8 mouse cellular contexts compared by ENCODE assay signal in genomic region chr4:149166215-149166946, GRCm38 (mm10). TPM values are rescaled to one million over a fixed set of nuclear protein-coding genes. Genes with fewer than 3 reads are reported as not detected.
DNase-seq lines count a peak whose midpoint lies in the region; ATAC-seq and TF ChIP-seq lines count a peak whose summit lies in the region.

Pgd (minus strand) TSS chr4:149166771.

- H3K4me1 ChIP-seq in bone marrow, adult 2 months (ENCODE audit: control insufficient read depth, insufficient read depth, low read length): peaks cover 4% of the 10 kb centered on the region
- H3K4me1 ChIP-seq in embryonic facial prominence, embryonic 15.5 days: peaks cover 11% of the 10 kb centered on the region
- no peaks in the 10 kb centered on the region for H3K4me1 ChIP-seq in kidney, embryonic 14.5 days (ENCODE audit: control insufficient read depth, insufficient read depth, low read length)
- peaks cover 17% of the 10 kb centered on the region for H3K4me1 ChIP-seq in limb, embryonic 15.5 days

- no peak for TF ChIP-seq CTCF in bone marrow, adult 2 months (IDR thresholded peaks at IDR 0.05; ENCODE audit: control insufficient read depth, insufficient read depth, low read length)

- peak within 1 kb of the TSS; percentile 67 for H3K9ac ChIP-seq in embryonic facial prominence, embryonic 15.5 days
- peak within 1 kb of the TSS; percentile 81 for H3K9ac ChIP-seq in kidney, embryonic 14.5 days (ENCODE audit: low read depth, low read length)
- H3K9ac ChIP-seq in limb, embryonic 15.5 days: peak within 1 kb of the TSS; percentile 88

- peaks cover 26% of the 10 kb centered on the region; the same call in 1 of the 2 replicates for H3K36me3 ChIP-seq in embryonic facial prominence, embryonic 15.5 days
- peaks cover 31% of the 10 kb centered on the region; the same call in 1 of the 2 replicates for H3K36me3 ChIP-seq in kidney, embryonic 14.5 days (ENCODE audit: control insufficient read depth, insufficient read depth, low read length)
- peaks cover 32% of the 10 kb centered on the region for H3K36me3 ChIP-seq in limb, embryonic 15.5 days

- TF ChIP-seq POLR2A in bone marrow, adult 2 months (IDR thresholded peaks at IDR 0.05; ENCODE audit: borderline replicate concordance, control insufficient read depth, low read depth, low read length): peak; percentile 97

- H3K4me2 ChIP-seq in embryonic facial prominence, embryonic 15.5 days (replicated peaks): peak within 1 kb of the TSS; percentile 62
- peak within 1 kb of the TSS; percentile 85 for H3K4me2 ChIP-seq in kidney, embryonic 14.5 days (replicated peaks; ENCODE audit: low read depth, low read length)
- H3K4me2 ChIP-seq in limb, embryonic 15.5 days: peak within 1 kb of the TSS; percentile 86

- no peaks in the 10 kb centered on the region for H3K27me3 ChIP-seq in embryonic facial prominence, embryonic 15.5 days
- no peaks in the 10 kb centered on the region for H3K27me3 ChIP-seq in kidney, embryonic 14.5 days (ENCODE audit: control insufficient read depth, insufficient read depth, low read length)
- H3K27me3 ChIP-seq in limb, embryonic 15.5 days: no peaks in the 10 kb centered on the region

- ATAC-seq in embryonic facial prominence, embryonic 15.5 days (ENCODE audit: insufficient number of reproducible peaks, low FRiP score, low TSS enrichment, low read depth): peak; percentile 99
- peak; percentile 99 for ATAC-seq in kidney, embryonic 14.5 days (ENCODE audit: low FRiP score, low TSS enrichment)
- peak; percentile 98 for ATAC-seq in limb, embryonic 15.5 days (ENCODE audit: insufficient number of reproducible peaks, low FRiP score, low TSS enrichment, low read depth)

- H3K27ac ChIP-seq in bone marrow, adult 2 months (ENCODE audit: control insufficient read depth, insufficient read depth, low read depth, low read length, poor library complexity): peak within 1 kb of the TSS; percentile 95
- H3K27ac ChIP-seq in embryonic facial prominence, embryonic 15.5 days (replicated peaks): peak within 1 kb of the TSS; percentile 88
- peak within 1 kb of the TSS; percentile 77 for H3K27ac ChIP-seq in kidney, embryonic 14.5 days (ENCODE audit: low read depth, low read length)
- peak within 1 kb of the TSS; percentile 89 for H3K27ac ChIP-seq in limb, embryonic 15.5 days

- DNase-seq in 416B (ENCODE audit: low read depth): peak; percentile 98
- DNase-seq in heart, adult 9 months (ENCODE audit: low spot score in 2 of 2): peak; percentile 97 to 98
- DNase-seq in monocyte, adult 2 months (ENCODE audit: low read depth in 1 of 2, low spot score in 2 of 2): peak; percentile 84 to 89
- DNase-seq in spleen, postnatal 36 days (ENCODE audit: low spot score in 2 of 2): peak; percentile 97

- under 1% methylated on average over 59 of the region's 59 CpGs for WGBS in bone marrow, adult 2 months
- under 1% methylated on average over 57 of the region's 59 CpGs for WGBS in embryonic facial prominence, embryonic 15.5 days
- under 1% methylated on average over 59 of the region's 59 CpGs for WGBS in kidney, embryonic 14.5 days
- WGBS in limb, embryonic 15.5 days: under 1% methylated on average over 59 of the region's 59 CpGs

- no peaks in the 10 kb centered on the region for H3K9me3 ChIP-seq in embryonic facial prominence, embryonic 15.5 days (replicated peaks)
- H3K9me3 ChIP-seq in kidney, embryonic 14.5 days (ENCODE audit: control insufficient read depth, low read length): no peaks in the 10 kb centered on the region
- H3K9me3 ChIP-seq in limb, embryonic 15.5 days: no peaks in the 10 kb centered on the region

- H3K4me3 ChIP-seq in bone marrow, adult 2 months (replicated peaks; ENCODE audit: control insufficient read depth, low read depth, low read length): peak within 1 kb of the TSS; percentile 87
- peak within 1 kb of the TSS; percentile 70 for H3K4me3 ChIP-seq in embryonic facial prominence, embryonic 15.5 days (replicated peaks)
- peak within 1 kb of the TSS; percentile 92 for H3K4me3 ChIP-seq in kidney, embryonic 14.5 days (ENCODE audit: low read length)
- H3K4me3 ChIP-seq in limb, embryonic 15.5 days: peak within 1 kb of the TSS; percentile 74

RNA-seq across cellular contexts. Expression of gene Pgd, which starts in this region (rescaled TPM):
- 68.6 and 170 TPM in 2 replicates for polyA plus RNA-seq in bone marrow, adult 2 months (2011; ENCODE audit: insufficient read depth, insufficient read length, low replicate concordance, missing spikeins)
- 104 and 106 TPM in 2 replicates for polyA plus RNA-seq in embryonic facial prominence, embryonic 15.5 days (2015; fragmentation: Nextera tagmentation; extraction: Ambion mirVana)
- polyA plus RNA-seq in kidney, embryonic 14.5 days (2014; fragmentation: Nextera tagmentation; extraction: Ambion mirVana): 53.6 and 64.7 TPM in 2 replicates
- polyA plus RNA-seq in limb, embryonic 15.5 days (2015; fragmentation: Nextera tagmentation; extraction: Ambion mirVana): 108 and 111 TPM in 2 replicates

Comparison
In these comparisons a context has a peak if more than half of its experiments do, and no peak if none do; other contexts are left out.
1. Peak in every context shown above with its lines: DNase-seq, ATAC-seq, H3K4me3 ChIP-seq and H3K27ac ChIP-seq.